Mouse (Mus musculus) intestine, postnatal 0 days (tissue): ENCODE measurements around the gene Tmem253. TPM values are rescaled to one million over a fixed set of nuclear protein-coding genes. Genes with fewer than 3 reads are reported as not detected.
"Not testable (repeated sequence)": the region's sequence is repeated elsewhere in the genome, so short reads cannot be mapped to it uniquely, and the experiment has no call there.

ENCODE experiments used
- ATAC-seq: fragments of 200-750 bp; cut with Nextera tagmentation; 2 replicates; pipeline ENCODE4 v1.8.0; 2017; ENCODE audit warnings: mild to moderate bottlenecking, moderate TSS enrichment, moderate library complexity
- H3K27ac ChIP-seq: fragments of 300-500 bp; sonication (generic); 2 replicates; pipeline ENCODE4 v1.5.1; 2014; ENCODE audit warnings: mild to moderate bottlenecking, low read depth, low read length, moderate library complexity
- H3K27me3 ChIP-seq: fragments of 300-500 bp; sonication (generic); replicated peaks from 2 replicates; pipeline ENCODE4 v1.6.1; 2014; ENCODE audit warnings: low read length, mixed read lengths; ENCODE audit not compliant: control insufficient read depth, insufficient read depth
- H3K36me3 ChIP-seq: fragments of 300-500 bp; sonication (generic); 2 replicates; pipeline ENCODE4 v1.6.1; 2014; ENCODE audit warnings: mild to moderate bottlenecking, moderate library complexity; ENCODE audit not compliant: control insufficient read depth, insufficient read depth
- H3K4me1 ChIP-seq: fragments of 300-500 bp; sonication (generic); replicated peaks from 2 replicates; pipeline ENCODE4 v1.6.1; 2014; ENCODE audit warnings: antibody characterized with exemption, low read length, mixed read lengths; ENCODE audit not compliant: control insufficient read depth, insufficient read depth
- H3K4me2 ChIP-seq: fragments of 300-500 bp; sonication (generic); replicated peaks from 2 replicates; pipeline ENCODE4 v1.6.1; 2014; ENCODE audit warnings: low read depth, mild to moderate bottlenecking, moderate library complexity
- H3K4me3 ChIP-seq: fragments of 300-500 bp; sonication (generic); 2 replicates; pipeline ENCODE4 v1.5.1; 2014; ENCODE audit warnings: low read depth, low read length
- H3K9ac ChIP-seq: fragments of 300-500 bp; sonication (generic); 2 replicates; pipeline ENCODE4 v1.6.1; 2014; ENCODE audit warnings: mild to moderate bottlenecking, low read depth, low read length
- H3K9me3 ChIP-seq: fragments of 300-500 bp; sonication (generic); 2 replicates; pipeline ENCODE4 v1.6.1; 2016; ENCODE audit warnings: mixed run types; ENCODE audit not compliant: control insufficient read depth
- CTCF ChIP-seq: sonication (generic); IDR thresholded peaks from 2 replicates; pipeline ENCODE4 v1.5.1; 2016; ENCODE audit warnings: low read depth, mild to moderate bottlenecking, control low read depth, antibody characterized with exemption, moderate library complexity
- WGBS: fragments of 180-500 bp; shearing (Covaris S2); extraction: QIAGEN DNeasy Blood & Tissue Kit; methylation state at CpG from one replicate; pipeline ENCODE4 v1.1.7; 2014; 5-methylcytosine and 5-hydroxymethylcytosine counted together
- polyA plus RNA-seq: library from polyadenylated mRNA; unstranded; fragments of >200 nt; fragmentation: Nextera tagmentation; extraction: Ambion mirVana; gene quantifications from 2 replicates; pipeline ENCODE4 v1.2.1, GENCODE M21; 2015

The Tmem253 gene
- polyA plus RNA-seq, 1 experiment from 2014 or later = 224 TPM

- Histone ChIP-seq H3K27ac (no peak overlapping the region), H3K27me3 (no peaks in the 10 kb centered on the region), H3K9ac (no peak overlapping the region), H3K9me3 (no peaks in the 10 kb centered on the region), H3K4me2 (no peak overlapping the region), H3K36me3 (no peaks in the 10 kb centered on the region), H3K4me3 (no peak overlapping the region), H3K4me1 (0 out of 2 replicates have a peak, but pooled peaks cover 3% of the 10 kb centered on the region)
- no peak for TF ChIP-seq CTCF
- WGBS = 77% methylated on average over 6 of the region's 6 CpGs
- no peak for ATAC-seq
Measured at GRCm38 (mm10) chr14:52043446-52043845, 28.0 kb downstream of the Tmem253 start.

GRCm38 (mm10) chr14:52044901-52045678 is 29.6 kb downstream of the Tmem253 start:
- no peaks in the 10 kb centered on the region for H3K36me3 ChIP-seq
- H3K4me3 ChIP-seq = no peak overlapping the region
- no peak overlapping the region for H3K27ac ChIP-seq
- no peak overlapping the region for H3K9ac ChIP-seq
- ATAC-seq = peak; percentile 61
- no peaks in the 10 kb centered on the region for H3K4me1 ChIP-seq
- peak; percentile 77 for TF ChIP-seq CTCF
- H3K27me3 ChIP-seq = no peaks in the 10 kb centered on the region
- 3% methylated on average over 8 of the region's 8 CpGs for WGBS
- H3K9me3 ChIP-seq = no peaks in the 10 kb centered on the region
- no peak overlapping the region; the same call in 1 of the 2 replicates for H3K4me2 ChIP-seq

- H3K27ac ChIP-seq = no peak overlapping the region
- no peak for ATAC-seq
- WGBS = 80% methylated on average over 9 of the region's 9 CpGs
Measured at GRCm38 (mm10) chr14:52045966-52046565, 30.6 kb downstream of the Tmem253 start.

GRCm38 (mm10) chr14:52052720-52053119 is 37.3 kb downstream of the Tmem253 start:
- not testable (repeated sequence) for H3K9me3 ChIP-seq, H3K4me2 ChIP-seq, H3K4me3 ChIP-seq, ATAC-seq, H3K4me1 ChIP-seq, H3K27ac ChIP-seq, H3K36me3 ChIP-seq, H3K27me3 ChIP-seq, H3K9ac ChIP-seq
- WGBS = 87% methylated on average over 3 of the region's 3 CpGs

More at GRCm38 (mm10) chr14:52045966-52046565, 30.6 kb downstream of the Tmem253 start:
- Histone ChIP-seq H3K9ac (no peak overlapping the region), H3K27me3 (no peaks in the 10 kb centered on the region), H3K36me3 (no peaks in the 10 kb centered on the region), H3K4me3 (no peak overlapping the region), H3K4me1 (no peaks in the 10 kb centered on the region), H3K4me2 (no peak overlapping the region), H3K9me3 (no peaks in the 10 kb centered on the region)
- no peak for TF ChIP-seq CTCF

- WGBS = 58% methylated on average over 4 of the region's 4 CpGs
- H3K9ac ChIP-seq = no peak overlapping the region
- H3K27ac ChIP-seq = no peak overlapping the region
- TF ChIP-seq CTCF = no peak
- no peak for ATAC-seq
- H3K9me3 ChIP-seq = no peaks in the 10 kb centered on the region
- no peaks in the 10 kb centered on the region for H3K27me3 ChIP-seq
- no peaks in the 10 kb centered on the region for H3K4me1 ChIP-seq
- H3K4me2 ChIP-seq = no peak overlapping the region
- H3K36me3 ChIP-seq = no peaks in the 10 kb centered on the region
- H3K4me3 ChIP-seq = no peak overlapping the region
Measured at GRCm38 (mm10) chr14:52059982-52060381, 44.5 kb downstream of the Tmem253 start.

GRCm38 (mm10) chr14:52060800-52061199 is 45.3 kb downstream of the Tmem253 start:
- Histone ChIP-seq H3K4me2 (no peak overlapping the region), H3K27ac (no peak overlapping the region), H3K9ac (no peak overlapping the region), H3K4me3 (no peak overlapping the region), H3K4me1 (no peaks in the 10 kb centered on the region), H3K36me3 (no peaks in the 10 kb centered on the region), H3K27me3 (no peaks in the 10 kb centered on the region), H3K9me3 (no peaks in the 10 kb centered on the region)
- 81% methylated on average over 1 of the region's 1 CpGs for WGBS
- no peak for TF ChIP-seq CTCF
- no peak for ATAC-seq
